Mouse (Mus musculus) CH12.LX (cell line): ENCODE results near the gene Hsd3b7.

ENCODE experiments used
- E2F4 ChIP-seq: IDR thresholded peaks from 2 replicates; pipeline ENCODE4 v1.6.1; 2011; ENCODE audit warnings: low read depth, low read length, improper control_type of control experiment; ENCODE audit not compliant: insufficient replicate concordance
- MAFK ChIP-seq: IDR thresholded peaks from 2 replicates; pipeline ENCODE4 v1.6.1; 2011; ENCODE audit warnings: low read length, improper control_type of control experiment; ENCODE audit not compliant: insufficient replicate concordance
- MAX ChIP-seq: IDR thresholded peaks from 2 replicates; pipeline ENCODE4 v1.6.1; 2011; ENCODE audit warnings: low read length, improper control_type of control experiment
- SMC3 ChIP-seq: IDR thresholded peaks from 2 replicates; pipeline ENCODE4 v1.6.1; 2011; ENCODE audit warnings: low read depth, low read length, improper control_type of control experiment
- ZC3H11A ChIP-seq: IDR thresholded peaks from 2 replicates; pipeline ENCODE4 v1.6.1; 2012; ENCODE audit warnings: low read depth, mild to moderate bottlenecking, inconsistent platforms, low read length, improper control_type of control experiment

- TF ChIP-seq MAFK (no peak), MAX (no peak), ZC3H11A (no peak), E2F4 (no peak), SMC3 (no peak)
Measured at GRCm38 (mm10) chr7:127849973-127850875, 49.8 kb downstream of the Hsd3b7 start.
